In the genomic region with DNA sequence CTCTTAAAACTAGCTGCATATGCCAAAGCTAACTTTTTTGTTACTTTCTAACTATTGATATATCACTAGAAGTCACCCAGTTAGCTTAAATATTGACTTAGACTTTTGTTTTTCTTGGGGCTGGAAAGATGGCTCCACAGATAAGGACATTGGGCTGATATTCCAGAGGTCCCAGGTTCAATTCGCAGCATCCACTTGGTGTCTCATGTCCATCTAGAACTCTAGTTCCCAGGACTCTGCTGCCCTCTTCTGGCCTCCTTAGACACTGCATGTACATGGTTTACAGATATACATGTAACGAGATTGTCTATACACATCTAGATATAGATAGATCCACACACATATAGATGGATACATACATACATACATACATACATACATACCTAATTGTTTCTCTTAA, we compare ENCODE assay signal across 9 mouse cellular contexts. TPM values are rescaled to one million over a fixed set of nuclear protein-coding genes. Genes with fewer than 3 reads are reported as not detected.
DNase-seq lines count a peak whose midpoint lies in the region; ATAC-seq and TF ChIP-seq lines count a peak whose summit lies in the region.
"Had no signal": no experiment of that assay in that cellular context is flagged by ENCODE, and none has a peak within 500 bp of the region (broad histone marks: within the 10 kb centered on the region; RNA-seq: fewer than 3 reads in every experiment).

No protein-coding gene starts in this region.

- H3K9me3 ChIP-seq in E14TG2a.4 (ENCODE audit: low read length): no peaks in the 10 kb centered on the region
- no peaks in the 10 kb centered on the region for H3K9me3 ChIP-seq in liver, embryonic 13.5 days (replicated peaks)

- TF ChIP-seq CTCF in layer of hippocampus, adult 2 months (conservative IDR thresholded peaks at IDR 0.05): peak; percentile 79
- peak; percentile 50 for TF ChIP-seq CTCF in E14TG2a.4 (conservative IDR thresholded peaks at IDR 0.05; ENCODE audit: low read length)

- no peak overlapping the region for H3K4me3 ChIP-seq in layer of hippocampus, adult 2 months
- no peak overlapping the region for H3K4me3 ChIP-seq in E14TG2a.4 (replicated peaks; ENCODE audit: low read length)
- H3K4me3 ChIP-seq in liver, embryonic 13.5 days (replicated peaks): no peak overlapping the region

- no peaks in the 10 kb centered on the region for H3K27me3 ChIP-seq in E14TG2a.4 (ENCODE audit: insufficient read depth, low read length)
- no peaks in the 10 kb centered on the region for H3K27me3 ChIP-seq in liver, embryonic 13.5 days

- no peak overlapping the region for H3K4me2 ChIP-seq in liver, embryonic 13.5 days

- no peak overlapping the region for H3K9ac ChIP-seq in liver, embryonic 13.5 days

- no peak for ATAC-seq in liver, embryonic 13.5 days (ENCODE audit: low read depth)

- H3K4me1 ChIP-seq in E14TG2a.4 (replicated peaks; ENCODE audit: low read depth, low read length): peaks cover 21% of the 10 kb centered on the region
- H3K4me1 ChIP-seq in liver, embryonic 13.5 days (replicated peaks): peaks cover 9% of the 10 kb centered on the region

- WGBS in liver, embryonic 13.5 days (ENCODE audit: insufficient replicate concordance): 62% methylated on average over 2 of the region's 2 CpGs

- no peak overlapping the region for H3K27ac ChIP-seq in layer of hippocampus, adult 2 months
- no peak overlapping the region for H3K27ac ChIP-seq in liver, embryonic 13.5 days
- H3K27ac ChIP-seq: macrophage had no signal

- DNase-seq in layer of hippocampus, adult 2 months (ENCODE audit: low spot score in 2 of 2): peak in 1 of 2 experiments; percentile 54
- no peak for DNase-seq in layer of hippocampus, postnatal 14 days (ENCODE audit: low spot score in 2 of 2)
- DNase-seq in adipocyte (ENCODE audit: low spot score): peak; percentile 38
- DNase-seq in embryo, embryonic 10.5 days (ENCODE audit: low spot score): peak; percentile 68
- DNase-seq in liver, embryonic 13.5 days: peak; percentile 46
- peak; percentile 59 to 82 for DNase-seq in spleen, postnatal 4 days (ENCODE audit: low spot score in 2 of 2)
- DNase-seq in right cerebral cortex, postnatal 36 days (ENCODE audit: low spot score in 2 of 2): no peak

- H3K36me3 ChIP-seq in E14TG2a.4 (ENCODE audit: insufficient read depth, low read length): peaks cover 21% of the 10 kb centered on the region
- peaks cover 29% of the 10 kb centered on the region for H3K36me3 ChIP-seq in liver, embryonic 13.5 days

RNA-seq across cellular contexts. Expression of a gene that starts 4.4 kb away (rescaled TPM):
- total RNA-seq in layer of hippocampus, adult 2 months (2021): 10 to 100 TPM; 17.6 to 17.9 TPM
- total RNA-seq in layer of hippocampus, postnatal 14 days (2021): 10 to 100 TPM; 15.5 to 17.7 TPM
- polyA plus RNA-seq in liver, embryonic 13.5 days (2015; fragmentation: Nextera tagmentation; extraction: Ambion mirVana): 12.4 and 13.1 TPM in 2 replicates

Comparison
In these comparisons a context has a peak if more than half of its experiments do, and no peak if none do; other contexts are left out.
1. DNase-seq: peak in adipocyte (single experiment), embryo, embryonic 10.5 days (single experiment), liver, embryonic 13.5 days (single experiment) and spleen, postnatal 4 days (2 of 2); none in layer of hippocampus, postnatal 14 days (0 of 2) and right cerebral cortex, postnatal 36 days (0 of 2).